17 mouse cellular contexts compared by ENCODE assay signal in the genomic region with DNA sequence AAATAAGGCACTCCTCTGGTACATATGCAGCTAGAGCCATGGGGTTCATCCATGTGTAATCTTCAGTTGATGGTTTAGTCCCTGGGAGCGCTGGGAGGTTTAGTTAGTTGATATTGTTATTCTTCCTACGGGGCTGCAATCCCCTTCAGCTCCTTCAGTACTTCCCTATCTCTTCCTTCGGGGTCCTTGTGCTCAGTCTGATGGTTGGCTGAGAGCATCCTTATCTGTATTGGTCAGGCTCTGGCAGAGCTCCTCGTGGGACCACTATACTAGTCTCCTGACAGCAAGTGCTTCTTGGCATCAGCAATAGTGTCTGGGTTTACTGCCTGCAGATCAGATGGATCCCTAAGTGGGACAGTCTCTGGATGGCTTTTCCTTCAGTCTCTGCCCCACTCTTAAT. TPM values are rescaled to one million over a fixed set of nuclear protein-coding genes. Genes with fewer than 3 reads are reported as not detected.
"Had no signal": no experiment of that assay in that cellular context is flagged by ENCODE, and none has a peak within 500 bp of the region (broad histone marks: within the 10 kb centered on the region; RNA-seq: fewer than 3 reads in every experiment).

No protein-coding gene starts in this region.

- ATAC-seq: midbrain, embryonic 13.5 days; midbrain, embryonic 15.5 days had no signal

- H3K27me3 ChIP-seq: midbrain, embryonic 13.5 days; midbrain, embryonic 15.5 days; neural tube, embryonic 12.5 days; stomach, embryonic 15.5 days had no signal

- H3K9ac ChIP-seq: liver, embryonic 14.5 days; lung, embryonic 14.5 days; midbrain, embryonic 13.5 days; midbrain, embryonic 15.5 days; neural tube, embryonic 12.5 days; stomach, embryonic 15.5 days had no signal

- H3K4me2 ChIP-seq: lung, embryonic 14.5 days; midbrain, embryonic 13.5 days; midbrain, embryonic 15.5 days; neural tube, embryonic 12.5 days; stomach, embryonic 15.5 days had no signal

- DNase-seq: lung, adult 18-20 months; lung, embryonic 14.5 days; lung, postnatal 10 days; lung, postnatal 4 days; right cerebral cortex, postnatal 14 days; thymus, adult 2 months; thymus, postnatal 25 days; thymus, postnatal 4 days had no signal

- H3K4me1 ChIP-seq: midbrain, embryonic 10.5 days; midbrain, embryonic 13.5 days; midbrain, embryonic 15.5 days; neural tube, embryonic 12.5 days; stomach, embryonic 15.5 days had no signal

- H3K4me3 ChIP-seq: midbrain, embryonic 10.5 days; midbrain, embryonic 13.5 days; midbrain, embryonic 15.5 days; neural tube, embryonic 12.5 days; stomach, embryonic 15.5 days had no signal

- H3K36me3 ChIP-seq: midbrain, embryonic 10.5 days; midbrain, embryonic 13.5 days; midbrain, embryonic 15.5 days; neural tube, embryonic 12.5 days; stomach, embryonic 15.5 days had no signal

- H3K27ac ChIP-seq: liver, embryonic 14.5 days; midbrain, embryonic 10.5 days; midbrain, embryonic 13.5 days; midbrain, embryonic 15.5 days; neural tube, embryonic 12.5 days; stomach, embryonic 15.5 days; stomach, postnatal 0 days had no signal

- H3K9me3 ChIP-seq: midbrain, embryonic 10.5 days; midbrain, embryonic 13.5 days; midbrain, embryonic 15.5 days; neural tube, embryonic 12.5 days; stomach, embryonic 15.5 days had no signal

RNA-seq across cellular contexts. Expression of gene Casp12, which starts 2.2 kb away (rescaled TPM):
- total RNA-seq: megakaryocyte-erythroid progenitor cell, adult 5-6 weeks had no signal
- polyA plus RNA-seq: midbrain, embryonic 10.5 days had no signal

RNA-seq across cellular contexts. Expression of gene Casp4, which starts 38.8 kb away (rescaled TPM):
- polyA plus RNA-seq: midbrain, embryonic 10.5 days; neural tube, embryonic 14.5 days had no signal
